Mouse (Mus musculus) cerebellum, postnatal 10 days (tissue): Measurements from ENCODE around the gene Myt1.
A peak's percentile ranks its signal among the peaks of the same experiment; 100 is the strongest.

Experiments used
- DNase-seq, 2 experiments: peaks; one replicate each; pipeline ENCODE4 v3.0.0; 2021; ENCODE audit warnings: mixed read lengths in 2 of 2

The Myt1 gene

GRCm38 (mm10) chr2:181763006-181763830, at the start of gene Myt1:
Gene Myt1, plus strand, starts transcription at chr2:181763332.
- DNase-seq, result peak; percentile 54 to 61

- DNase-seq, result peak; percentile 78 to 80
These were observed 49.4 kb upstream of the Myt1 start for GRCm38 (mm10) chr2:181713749-181714148.

GRCm38 (mm10) chr2:181714903-181715326, 48.2 kb upstream of the Myt1 start, which contains the start of gene Oprl1:
Gene Oprl1, plus strand, starts transcription at chr2:181715016.
- peak; percentile 88 to 91 for DNase-seq

GRCm38 (mm10) chr2:181715382-181715781, 47.8 kb upstream of the Myt1 start:
- no peak for DNase-seq

- peak in 1 of 2 experiments; percentile 62 for DNase-seq
These were observed 46.1 kb upstream of the Myt1 start for GRCm38 (mm10) chr2:181716991-181717390.

GRCm38 (mm10) chr2:181720061-181720460, 43.1 kb upstream of the Myt1 start:
- peak; percentile 49 to 69 for DNase-seq

GRCm38 (mm10) chr2:181721200-181721599, 41.9 kb upstream of the Myt1 start:
- DNase-seq, result peak; percentile 81 to 86

GRCm38 (mm10) chr2:181722213-181722612, 40.9 kb upstream of the Myt1 start:
- DNase-seq, result peak; percentile 79

GRCm38 (mm10) chr2:181727659-181728262, 35.4 kb upstream of the Myt1 start:
- DNase-seq, result peak; percentile 47 to 55

GRCm38 (mm10) chr2:181730051-181730450, 33.1 kb upstream of the Myt1 start:
- peak in 1 of 2 experiments; percentile 13 for DNase-seq

GRCm38 (mm10) chr2:181752626-181753025, 10.5 kb upstream of the Myt1 start:
- peak; percentile 72 to 75 for DNase-seq

- DNase-seq, result peak in 1 of 2 experiments; percentile 40
These were observed 4.9 kb upstream of the Myt1 start for GRCm38 (mm10) chr2:181758147-181758725.

- DNase-seq, result peak; percentile 91 to 95
These were observed 4.1 kb upstream of the Myt1 start for GRCm38 (mm10) chr2:181759041-181759440.

GRCm38 (mm10) chr2:181763886-181764527, 875 bp downstream of the Myt1 start:
- DNase-seq, result peak; percentile 39 to 54

GRCm38 (mm10) chr2:181764600-181764999, 1.5 kb downstream of the Myt1 start:
- peak; percentile 81 to 89 for DNase-seq

- DNase-seq, result no peak
These were observed 2.1 kb downstream of the Myt1 start for GRCm38 (mm10) chr2:181765251-181765650.

- DNase-seq, result peak; percentile 74 to 80
These were observed 3.8 kb downstream of the Myt1 start for GRCm38 (mm10) chr2:181766672-181767557.

- DNase-seq, result peak; percentile 33 to 38
These were observed 5.3 kb downstream of the Myt1 start for GRCm38 (mm10) chr2:181768451-181768850.

- peak; percentile 59 to 63 for DNase-seq
These were observed 6.3 kb downstream of the Myt1 start for GRCm38 (mm10) chr2:181769397-181769796.

GRCm38 (mm10) chr2:181773203-181773602, 10.1 kb downstream of the Myt1 start:
- DNase-seq, result no peak

GRCm38 (mm10) chr2:181775786-181776185, 12.7 kb downstream of the Myt1 start:
- DNase-seq, result peak; percentile 73 to 79

GRCm38 (mm10) chr2:181777715-181778114, 14.6 kb downstream of the Myt1 start:
- no peak for DNase-seq
